In the genomic region with DNA sequence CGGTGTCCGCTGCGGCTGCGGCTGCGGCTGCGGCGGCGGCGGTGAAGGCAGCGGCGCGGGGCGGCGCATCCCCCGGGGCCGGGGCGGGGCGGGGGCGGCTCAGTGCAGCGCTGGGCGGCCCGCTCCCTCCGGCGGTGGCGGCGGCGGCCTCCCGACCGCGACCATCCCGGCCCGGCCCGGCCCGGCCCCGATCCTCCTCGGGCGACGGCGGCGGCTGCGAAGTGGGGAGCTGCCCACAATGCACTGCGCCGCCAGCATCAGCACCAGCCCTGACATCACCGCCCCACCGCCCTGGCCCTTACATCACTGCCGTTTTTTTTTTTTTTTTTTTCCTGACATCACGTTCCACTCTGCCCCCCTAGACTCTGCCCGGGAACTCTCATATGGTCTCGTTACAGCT, we compare ENCODE assay signal across 9 mouse cellular contexts. TPM values are rescaled to one million over a fixed set of nuclear protein-coding genes. Genes with fewer than 3 reads are reported as not detected.
DNase-seq lines count a peak whose midpoint lies in the region; ATAC-seq and TF ChIP-seq lines count a peak whose summit lies in the region.
"Had no signal": no experiment of that assay in that cellular context is flagged by ENCODE, and none has a peak within 500 bp of the region (broad histone marks: within the 10 kb centered on the region; RNA-seq: fewer than 3 reads in every experiment).

A gene (minus strand): TSS at position 245 of the 400 bp plus-strand sequence.

- peaks cover 3% of the 10 kb centered on the region for H3K4me1 ChIP-seq in ES-Bruce4 (ENCODE audit: control insufficient read depth, insufficient read depth, low read length)
- peaks cover 44% of the 10 kb centered on the region for H3K4me1 ChIP-seq in forebrain, embryonic 10.5 days
- peaks cover 45% of the 10 kb centered on the region for H3K4me1 ChIP-seq in midbrain, embryonic 13.5 days (replicated peaks)

- no peaks in the 10 kb centered on the region for H3K9me3 ChIP-seq in ES-Bruce4 (replicated peaks; ENCODE audit: control insufficient read depth, insufficient read depth, low read length, poor library complexity, severe bottlenecking)
- H3K9me3 ChIP-seq in forebrain, embryonic 10.5 days, result no peaks in the 10 kb centered on the region
- H3K9me3 ChIP-seq in midbrain, embryonic 13.5 days, result no peaks in the 10 kb centered on the region

- H3K36me3 ChIP-seq in ES-Bruce4 (ENCODE audit: control insufficient read depth, insufficient read depth, low read length, poor library complexity, severe bottlenecking), result no peaks in the 10 kb centered on the region
- H3K36me3 ChIP-seq in forebrain, embryonic 10.5 days (replicated peaks), result no peaks in the 10 kb centered on the region
- 0 out of 2 replicates have a peak, but pooled peaks cover 7% of the 10 kb centered on the region for H3K36me3 ChIP-seq in midbrain, embryonic 13.5 days

- DNase-seq in adrenal gland, postnatal 25 days, result peak; percentile 12
- DNase-seq in adrenal gland, adult 18-20 months (ENCODE audit: low spot score in 2 of 2), result no peak
- peak; percentile 37 for DNase-seq in forebrain, embryonic 10.5 days (ENCODE audit: extremely low spot score, low spot score)
- peak in 1 of 2 experiments; percentile 53 for DNase-seq in layer of hippocampus, adult 8-10 months (ENCODE audit: low spot score in 2 of 2)
- no peak for DNase-seq in gastrocnemius, adult 18-20 months (ENCODE audit: low spot score)
- DNase-seq in yolk sac, embryonic 10.5 days (ENCODE audit: low spot score), result no peak

- H3K4me3 ChIP-seq in ES-Bruce4 (ENCODE audit: low read depth, low read length), result peak within 1 kb of the TSS; percentile 65
- H3K4me3 ChIP-seq in forebrain, embryonic 10.5 days, result peak within 1 kb of the TSS; percentile 75
- peak within 1 kb of the TSS; percentile 86 for H3K4me3 ChIP-seq in midbrain, embryonic 13.5 days (replicated peaks)
- H3K4me3 ChIP-seq: myocyte had no signal

- peaks cover 8% of the 10 kb centered on the region for H3K27me3 ChIP-seq in ES-Bruce4 (ENCODE audit: control insufficient read depth, insufficient read depth, low read length, poor library complexity, severe bottlenecking)
- H3K27me3 ChIP-seq in forebrain, embryonic 10.5 days (ENCODE audit: poor library complexity, severe bottlenecking), result peaks cover 73% of the 10 kb centered on the region
- H3K27me3 ChIP-seq in midbrain, embryonic 13.5 days, result peaks cover 22% of the 10 kb centered on the region

- TF ChIP-seq POLR2A in ES-Bruce4 (IDR thresholded peaks at IDR 0.05; ENCODE audit: insufficient read depth, low read length), result no peak

- WGBS in forebrain, embryonic 10.5 days, result 1% methylated on average over 41 of the region's 49 CpGs
- 1% methylated on average over 12 of the region's 49 CpGs for WGBS in midbrain, embryonic 13.5 days

- no peak within 1 kb of the TSS for H3K27ac ChIP-seq in ES-Bruce4 (ENCODE audit: insufficient read depth, low read length)
- peak within 1 kb of the TSS; percentile 80 for H3K27ac ChIP-seq in forebrain, embryonic 10.5 days
- H3K27ac ChIP-seq in midbrain, embryonic 13.5 days, result peak within 1 kb of the TSS; percentile 71

- H3K9ac ChIP-seq in ES-Bruce4 (ENCODE audit: low read depth, poor library complexity, severe bottlenecking), result peak within 1 kb of the TSS; percentile 27; the same call in 1 of the 2 replicates
- H3K9ac ChIP-seq in midbrain, embryonic 13.5 days (replicated peaks), result peak within 1 kb of the TSS; percentile 94

- no peak for TF ChIP-seq CTCF in ES-Bruce4 (IDR thresholded peaks at IDR 0.05; ENCODE audit: low read depth, low read length)

- peak; percentile 77 for ATAC-seq in midbrain, embryonic 13.5 days

- no peak for TF ChIP-seq EP300 in ES-Bruce4 (IDR thresholded peaks at IDR 0.05; ENCODE audit: insufficient read depth, low read depth, low read length)

- peak within 1 kb of the TSS; percentile 77 for H3K4me2 ChIP-seq in midbrain, embryonic 13.5 days (replicated peaks)

RNA-seq across cellular contexts. Expression of the gene that starts here (rescaled TPM):
- 0.52 and 0.55 TPM in 2 replicates for total RNA-seq in adrenal gland, postnatal 25 days (2021)
- 1 to 10 TPM in 1 of 2 experiments, under 1 TPM in 1; 0.96 to 1.0 TPM for total RNA-seq in adrenal gland, adult 18-20 months (2021)
- 0.90 and 1.3 TPM in 2 replicates for polyA plus RNA-seq in ES-Bruce4 (2011; ENCODE audit: insufficient read depth, insufficient read length, low read depth, missing spikeins)
- polyA plus RNA-seq in forebrain, embryonic 10.5 days (2016; fragmentation: Nextera tagmentation; extraction: Ambion mirVana), result 0.71 and 1.1 TPM in 2 replicates
- total RNA-seq in layer of hippocampus, adult 8-10 months (2022), result 100 to 1,000 TPM; 101 to 124 (median 111) TPM
- polyA plus RNA-seq in midbrain, embryonic 13.5 days (2015; fragmentation: Nextera tagmentation; extraction: Ambion mirVana), result 4.6 and 5.0 TPM in 2 replicates
- under 1 TPM; 0.05 to 0.23 TPM for total RNA-seq in gastrocnemius, adult 18-20 months (2021)
- polyA plus RNA-seq: myocyte had no signal

Comparison
In these comparisons a context has a peak if more than half of its experiments do, and no peak if none do; other contexts are left out.
1. RNA of the gene that starts here (total RNA-seq): 101 to 124 TPM in layer of hippocampus, adult 8-10 months; 0.96 to 1.0 TPM in adrenal gland, adult 18-20 months, 0.52 to 0.55 TPM in adrenal gland, postnatal 25 days and 0.05 to 0.23 TPM in gastrocnemius, adult 18-20 months; every median in the first group is over 10 times any median in the second.
2. Peak in DNase-seq in adrenal gland, postnatal 25 days; RNA of the gene not detected or under 1 TPM.
3. Peak in every context shown above with its lines, with median percentiles within 50 percentile points of each other: H3K4me3 ChIP-seq.